Mouse (Mus musculus) intestine, postnatal 0 days (tissue): ENCODE measurements around the gene Usp43. TPM values are rescaled to one million over a fixed set of nuclear protein-coding genes. Genes with fewer than 3 reads are reported as not detected.
A peak's percentile ranks its signal among the peaks of the same experiment; 100 is the strongest.

ENCODE experiments used
- ATAC-seq: fragments of 200-750 bp; cut with Nextera tagmentation; 2 replicates; pipeline ENCODE4 v1.8.0; 2017; ENCODE audit warnings: mild to moderate bottlenecking, moderate TSS enrichment, moderate library complexity
- H3K27ac ChIP-seq: fragments of 300-500 bp; sonication (generic); 2 replicates; pipeline ENCODE4 v1.5.1; 2014; ENCODE audit warnings: mild to moderate bottlenecking, low read depth, low read length, moderate library complexity
- H3K27me3 ChIP-seq: fragments of 300-500 bp; sonication (generic); replicated peaks from 2 replicates; pipeline ENCODE4 v1.6.1; 2014; ENCODE audit warnings: low read length, mixed read lengths; ENCODE audit not compliant: control insufficient read depth, insufficient read depth
- H3K36me3 ChIP-seq: fragments of 300-500 bp; sonication (generic); 2 replicates; pipeline ENCODE4 v1.6.1; 2014; ENCODE audit warnings: mild to moderate bottlenecking, moderate library complexity; ENCODE audit not compliant: control insufficient read depth, insufficient read depth
- H3K4me1 ChIP-seq: fragments of 300-500 bp; sonication (generic); replicated peaks from 2 replicates; pipeline ENCODE4 v1.6.1; 2014; ENCODE audit warnings: antibody characterized with exemption, low read length, mixed read lengths; ENCODE audit not compliant: control insufficient read depth, insufficient read depth
- H3K4me2 ChIP-seq: fragments of 300-500 bp; sonication (generic); replicated peaks from 2 replicates; pipeline ENCODE4 v1.6.1; 2014; ENCODE audit warnings: low read depth, mild to moderate bottlenecking, moderate library complexity
- H3K4me3 ChIP-seq: fragments of 300-500 bp; sonication (generic); 2 replicates; pipeline ENCODE4 v1.5.1; 2014; ENCODE audit warnings: low read depth, low read length
- H3K9ac ChIP-seq: fragments of 300-500 bp; sonication (generic); 2 replicates; pipeline ENCODE4 v1.6.1; 2014; ENCODE audit warnings: mild to moderate bottlenecking, low read depth, low read length
- H3K9me3 ChIP-seq: fragments of 300-500 bp; sonication (generic); 2 replicates; pipeline ENCODE4 v1.6.1; 2016; ENCODE audit warnings: mixed run types; ENCODE audit not compliant: control insufficient read depth
- CTCF ChIP-seq: sonication (generic); IDR thresholded peaks from 2 replicates; pipeline ENCODE4 v1.5.1; 2016; ENCODE audit warnings: low read depth, mild to moderate bottlenecking, control low read depth, antibody characterized with exemption, moderate library complexity
- WGBS: fragments of 180-500 bp; shearing (Covaris S2); extraction: QIAGEN DNeasy Blood & Tissue Kit; methylation state at CpG from one replicate; pipeline ENCODE4 v1.1.7; 2014; 5-methylcytosine and 5-hydroxymethylcytosine counted together
- polyA plus RNA-seq: library from polyadenylated mRNA; unstranded; fragments of >200 nt; fragmentation: Nextera tagmentation; extraction: Ambion mirVana; gene quantifications from 2 replicates; pipeline ENCODE4 v1.2.1, GENCODE M21; 2015

Usp43 gene
- polyA plus RNA-seq, 1 experiment from 2014 or later: 4.0 TPM

DNA sequence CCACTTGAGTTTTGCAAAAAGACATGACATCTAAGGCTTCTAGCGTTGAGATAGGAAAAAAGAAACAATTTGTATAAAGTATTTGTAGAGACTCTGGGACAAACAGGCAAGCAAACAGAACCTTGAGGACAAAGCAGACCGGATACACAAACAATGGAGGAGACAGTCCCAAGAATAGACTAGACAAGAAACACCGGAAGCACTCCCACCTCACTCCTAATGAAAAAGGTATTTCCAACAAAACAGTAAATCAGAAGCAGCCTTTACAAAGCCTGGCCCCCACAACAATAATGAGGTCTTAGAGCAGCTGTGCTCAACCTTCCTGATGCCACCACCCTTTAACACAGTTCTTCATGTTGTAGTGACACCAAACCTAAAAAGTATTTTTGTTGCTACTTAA is 4.8 kb downstream of the Usp43 start:
- no peak overlapping the region for H3K27ac ChIP-seq
- H3K9me3 ChIP-seq: no peaks in the 10 kb centered on the region
- H3K9ac ChIP-seq: no peak overlapping the region
- no peak for TF ChIP-seq CTCF
- WGBS: 78% methylated on average over 3 of the region's 3 CpGs
- H3K27me3 ChIP-seq: no peaks in the 10 kb centered on the region
- no peak overlapping the region for H3K4me3 ChIP-seq
- no peaks in the 10 kb centered on the region for H3K36me3 ChIP-seq
- ATAC-seq: no peak
- H3K4me1 ChIP-seq: no peaks in the 10 kb centered on the region
- H3K4me2 ChIP-seq: no peak overlapping the region

DNA sequence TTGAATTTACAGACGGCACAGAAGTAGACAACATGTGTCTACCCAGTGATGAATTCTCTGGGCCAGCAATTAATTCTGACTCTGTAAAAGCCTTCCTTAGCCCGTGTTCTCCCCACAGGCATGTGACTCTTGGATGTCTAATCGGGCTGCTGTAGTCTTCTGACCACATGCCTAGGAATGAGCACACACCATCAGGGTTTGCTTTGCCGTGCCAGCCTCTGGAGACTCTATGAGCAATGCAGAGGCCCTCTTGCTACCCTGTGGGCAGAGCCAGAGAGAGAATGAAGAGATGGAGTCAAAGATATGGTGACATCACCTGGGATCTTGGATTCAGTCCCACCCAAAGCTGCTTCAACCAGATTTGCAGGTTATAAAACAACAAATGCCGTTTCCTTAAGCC is 10.9 kb downstream of the Usp43 start:
- Histone ChIP-seq H3K9ac (no peak overlapping the region), H3K4me2 (no peak overlapping the region), H3K36me3 (peaks cover 4% of the 10 kb centered on the region; the same call in 1 of the 2 replicates), H3K4me3 (no peak overlapping the region), H3K27me3 (no peaks in the 10 kb centered on the region), H3K4me1 (no peaks in the 10 kb centered on the region), H3K27ac (no peak overlapping the region), H3K9me3 (no peaks in the 10 kb centered on the region)
- WGBS: 81% methylated on average over 5 of the region's 5 CpGs
- no peak for TF ChIP-seq CTCF
- ATAC-seq: no peak

DNA sequence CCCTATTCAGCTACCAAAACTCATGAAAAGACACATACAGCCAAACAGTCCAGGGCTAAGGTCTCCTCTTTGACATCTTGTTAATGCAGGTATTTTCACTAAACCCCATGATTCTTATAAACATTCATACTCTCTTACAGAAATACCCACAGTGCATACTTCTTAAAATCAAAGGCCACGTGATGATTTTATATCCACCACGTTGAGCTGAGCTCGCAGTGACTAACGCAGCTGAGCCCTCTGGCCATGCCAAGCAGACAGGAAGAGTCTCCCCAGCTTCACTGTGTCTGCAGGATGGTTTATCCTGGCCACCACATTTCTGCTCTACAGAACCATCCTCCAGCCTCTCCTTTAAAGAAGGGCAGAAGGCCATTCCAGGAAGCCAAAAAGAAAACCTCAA is 18.2 kb downstream of the Usp43 start:
- H3K4me2 ChIP-seq: no peak overlapping the region
- H3K9ac ChIP-seq: no peak overlapping the region
- no peak for TF ChIP-seq CTCF
- H3K36me3 ChIP-seq: peaks cover 2% of the 10 kb centered on the region; the same call in 1 of the 2 replicates
- no peaks in the 10 kb centered on the region for H3K27me3 ChIP-seq
- WGBS: 88% methylated on average over 4 of the region's 4 CpGs
- no peaks in the 10 kb centered on the region for H3K9me3 ChIP-seq
- no peaks in the 10 kb centered on the region for H3K4me1 ChIP-seq
- no peak for ATAC-seq
- H3K27ac ChIP-seq: no peak overlapping the region
- H3K4me3 ChIP-seq: no peak overlapping the region

DNA sequence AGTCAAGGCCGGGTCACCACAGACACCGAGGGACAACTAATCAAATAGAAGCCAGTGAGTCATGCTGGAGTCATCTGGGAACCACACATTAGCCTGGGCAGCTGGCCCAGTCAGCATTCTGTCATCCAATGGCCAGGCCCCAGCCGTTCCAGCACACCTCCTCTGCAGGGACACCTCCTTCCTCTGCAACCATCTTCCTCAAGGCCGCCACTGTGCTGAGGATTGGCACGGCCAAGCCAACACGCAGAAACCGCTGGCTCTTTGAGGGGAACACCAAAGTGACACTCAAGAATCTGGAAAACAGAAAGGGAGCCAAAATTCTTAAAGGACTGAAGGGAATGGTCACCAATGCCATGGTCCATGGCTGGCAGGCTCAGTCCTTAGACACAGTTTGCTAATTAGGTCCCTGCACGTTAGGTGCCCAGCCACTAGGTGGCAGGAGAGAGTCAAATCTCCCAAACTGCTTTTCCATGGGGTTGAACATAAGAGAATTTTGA is 24.8 kb downstream of the Usp43 start:
- Histone ChIP-seq H3K4me2 (no peak overlapping the region), H3K9ac (no peak overlapping the region), H3K27me3 (no peaks in the 10 kb centered on the region), H3K4me1 (no peaks in the 10 kb centered on the region), H3K4me3 (no peak overlapping the region), H3K9me3 (no peaks in the 10 kb centered on the region), H3K27ac (no peak overlapping the region), H3K36me3 (peaks cover 10% of the 10 kb centered on the region; the same call in 1 of the 2 replicates)
- 37% methylated on average over 8 of the region's 8 CpGs for WGBS
- ATAC-seq: peak; percentile 60
- TF ChIP-seq CTCF: peak; percentile 87

DNA sequence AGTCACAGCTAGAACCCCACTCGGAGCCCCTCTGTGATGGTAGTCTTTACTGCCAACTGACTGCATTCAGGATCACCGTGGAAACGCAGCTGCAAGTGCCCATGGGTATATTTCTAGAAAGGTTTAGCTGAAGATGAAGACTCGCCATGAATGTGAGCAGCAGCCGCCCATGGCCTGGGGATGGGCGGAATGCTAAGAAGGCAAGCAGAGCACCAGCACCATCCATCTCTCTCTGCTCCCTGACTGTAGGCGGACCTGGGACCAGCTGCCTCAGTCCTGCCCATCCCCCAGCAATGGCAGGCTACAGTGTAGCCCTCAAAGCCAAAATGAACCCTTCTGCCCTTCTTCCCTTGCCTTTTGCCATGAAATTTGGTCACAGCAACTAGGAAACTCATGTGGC is 26.3 kb downstream of the Usp43 start:
- Histone ChIP-seq H3K4me2 (no peak overlapping the region), H3K27me3 (no peaks in the 10 kb centered on the region), H3K27ac (no peak overlapping the region), H3K4me3 (no peak overlapping the region), H3K36me3 (peaks cover 10% of the 10 kb centered on the region; the same call in 1 of the 2 replicates), H3K9me3 (no peaks in the 10 kb centered on the region), H3K4me1 (no peaks in the 10 kb centered on the region), H3K9ac (no peak overlapping the region)
- 80% methylated on average over 7 of the region's 7 CpGs for WGBS
- no peak for TF ChIP-seq CTCF
- no peak for ATAC-seq

DNA sequence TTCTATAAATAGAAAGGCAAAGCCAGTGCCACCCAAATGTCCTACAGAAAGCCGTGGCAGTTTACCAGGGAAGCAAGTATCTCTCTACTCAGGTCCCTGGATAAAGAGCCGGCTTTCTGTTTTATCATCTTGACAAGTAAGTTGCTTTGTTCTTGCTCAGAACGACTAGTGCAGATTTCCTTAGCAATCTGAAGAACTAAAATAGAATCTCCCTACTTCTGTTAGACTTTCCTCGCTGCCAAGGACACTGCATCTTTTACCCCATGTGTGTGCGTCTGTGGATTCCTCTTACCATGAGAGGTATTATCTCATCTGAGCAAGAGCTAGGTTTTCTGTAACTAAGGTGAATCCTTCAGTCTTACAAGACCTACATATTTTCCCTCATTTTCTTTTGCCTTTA is 33.4 kb downstream of the Usp43 start:
- ATAC-seq: no peak
- peaks cover 15% of the 10 kb centered on the region; the same call in 1 of the 2 replicates for H3K36me3 ChIP-seq
- WGBS: 79% methylated on average over 5 of the region's 5 CpGs
- no peak overlapping the region for H3K27ac ChIP-seq
- H3K4me1 ChIP-seq: no peaks in the 10 kb centered on the region
- H3K4me2 ChIP-seq: no peak overlapping the region
- H3K9ac ChIP-seq: no peak overlapping the region
- H3K4me3 ChIP-seq: no peak overlapping the region
- H3K9me3 ChIP-seq: no peaks in the 10 kb centered on the region
- no peaks in the 10 kb centered on the region for H3K27me3 ChIP-seq
- no peak for TF ChIP-seq CTCF

DNA sequence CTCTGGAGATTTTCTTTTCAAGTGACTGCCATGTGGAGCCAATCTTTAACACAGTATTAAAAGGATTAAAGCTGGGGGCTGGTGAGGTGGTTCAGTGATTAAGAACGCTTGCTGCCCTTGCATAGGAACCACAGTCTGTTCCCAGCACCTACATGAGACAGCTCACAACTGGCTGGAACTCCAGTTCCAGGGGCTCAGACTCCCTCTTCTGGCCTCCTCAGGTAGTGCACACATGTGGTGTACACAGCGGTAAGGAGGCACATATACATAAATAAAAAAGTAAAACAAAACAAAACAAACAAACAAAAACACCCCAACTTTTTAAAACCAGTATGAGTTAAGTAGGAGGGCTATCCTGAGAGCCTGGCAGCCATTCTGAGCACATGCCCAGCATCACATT is 36.0 kb downstream of the Usp43 start:
- Histone ChIP-seq H3K4me3 (no peak overlapping the region), H3K27ac (no peak overlapping the region), H3K4me1 (no peaks in the 10 kb centered on the region), H3K4me2 (no peak overlapping the region), H3K9me3 (no peaks in the 10 kb centered on the region), H3K27me3 (no peaks in the 10 kb centered on the region), H3K36me3 (peaks cover 16% of the 10 kb centered on the region; the same call in 1 of the 2 replicates), H3K9ac (no peak overlapping the region)
- no peak for ATAC-seq
- TF ChIP-seq CTCF: 0 out of 2 replicates have a peak, but pooled peaks have one; percentile 15
- 100% methylated on average over 2 of the region's 2 CpGs for WGBS
